Mouse (Mus musculus) megakaryocyte, embryonic 14.5 days (primary cell): Measurements from ENCODE around the gene Msantd2.

Source experiments
- FLI1 ChIP-seq: IDR thresholded peaks from 2 replicates; pipeline ENCODE4 v1.6.1; 2012; ENCODE audit warnings: low read length, inconsistent platforms, mixed read lengths
- GATA1 ChIP-seq: IDR thresholded peaks from 3 replicates; pipeline ENCODE4 v1.6.1; 2012; ENCODE audit warnings: mixed read lengths, low read length, inconsistent platforms, borderline replicate concordance

- TF ChIP-seq GATA1 (no peak), FLI1 (no peak)
Measured at GRCm38 (mm10) chr9:37456481-37456910, 32.6 kb upstream of the Msantd2 start.
